Mouse (Mus musculus) CD8-positive naive resting alpha-beta T cell, adult 2 months (primary cell): ENCODE results near the gene Accs.

Source experiments
- DNase-seq, 2 experiments: peaks; one replicate each; pipeline ENCODE4 v3.0.0; 2022; ENCODE audit warnings: low read depth in 2 of 2, low spot score in 2 of 2

The Accs gene

DNA sequence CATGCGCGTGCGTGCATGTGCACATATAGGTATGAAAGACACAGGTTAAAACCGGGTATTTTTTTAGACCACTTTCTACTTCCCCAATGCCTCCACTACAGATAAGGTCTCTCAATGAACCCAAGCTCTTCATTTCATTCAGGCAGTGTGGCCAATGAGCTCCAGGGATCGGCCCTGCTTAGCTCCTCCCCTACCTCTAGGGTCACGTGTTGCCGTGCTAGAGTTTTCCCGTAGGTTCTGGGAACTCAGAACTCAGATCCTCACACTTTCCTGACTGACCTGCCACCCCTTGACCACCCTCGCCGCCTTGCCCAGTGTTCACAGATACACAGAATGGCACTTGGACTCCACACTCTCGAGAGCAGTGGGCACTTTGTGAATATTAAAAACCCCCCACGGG, 9.1 kb upstream of the Accs start:
- no peak for DNase-seq

DNA sequence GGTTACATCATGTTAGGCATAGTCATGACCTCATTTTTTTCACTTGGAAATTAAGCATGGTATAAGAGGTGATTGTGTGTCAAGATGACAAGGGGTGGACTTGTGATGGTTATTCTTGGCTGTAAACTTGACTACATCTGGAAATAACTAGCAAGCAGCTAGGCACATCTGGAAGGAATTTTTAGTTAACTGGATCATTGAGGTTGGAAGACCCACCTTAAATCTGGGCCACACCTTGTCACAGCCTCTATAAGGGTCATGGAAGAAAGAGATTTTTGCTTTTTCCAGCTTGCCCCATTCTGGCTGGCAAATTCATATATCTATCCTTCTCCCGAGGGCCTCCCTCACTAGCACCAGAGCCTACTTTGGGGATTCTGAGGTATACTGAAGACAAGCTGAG, 1.6 kb upstream of the Accs start:
- DNase-seq, result no peak

DNA sequence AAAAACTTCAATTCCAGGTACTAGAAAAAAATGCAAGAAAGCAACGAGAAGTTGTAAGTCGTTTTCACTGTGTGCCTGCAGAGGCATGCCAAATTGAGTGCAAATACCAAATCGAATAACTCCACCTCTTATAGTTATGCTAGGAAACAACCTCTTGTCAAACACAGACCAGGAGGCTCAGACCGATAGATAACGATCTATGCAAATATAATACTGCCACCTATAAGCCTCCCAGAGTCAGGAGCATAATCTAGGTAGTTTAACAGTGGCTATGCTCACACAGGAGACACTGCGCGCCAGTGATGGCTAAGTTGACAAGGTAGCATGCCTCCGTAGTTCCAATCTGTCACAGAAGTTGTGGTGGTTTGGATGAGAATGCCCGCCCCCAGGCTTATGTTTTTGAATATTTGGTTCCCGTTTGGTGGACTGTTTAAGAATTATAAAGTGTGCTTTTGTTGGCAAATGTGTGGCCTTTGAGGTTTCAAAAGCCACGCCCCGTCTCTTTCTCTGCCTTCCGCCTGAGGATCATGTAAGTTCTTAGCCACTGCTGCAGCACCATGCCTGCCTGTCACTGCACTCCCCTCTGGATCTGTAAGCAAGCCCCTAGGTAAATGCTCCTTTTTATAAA, 688 bp upstream of the Accs start:
- DNase-seq, result peak; percentile 6 to 14

DNA sequence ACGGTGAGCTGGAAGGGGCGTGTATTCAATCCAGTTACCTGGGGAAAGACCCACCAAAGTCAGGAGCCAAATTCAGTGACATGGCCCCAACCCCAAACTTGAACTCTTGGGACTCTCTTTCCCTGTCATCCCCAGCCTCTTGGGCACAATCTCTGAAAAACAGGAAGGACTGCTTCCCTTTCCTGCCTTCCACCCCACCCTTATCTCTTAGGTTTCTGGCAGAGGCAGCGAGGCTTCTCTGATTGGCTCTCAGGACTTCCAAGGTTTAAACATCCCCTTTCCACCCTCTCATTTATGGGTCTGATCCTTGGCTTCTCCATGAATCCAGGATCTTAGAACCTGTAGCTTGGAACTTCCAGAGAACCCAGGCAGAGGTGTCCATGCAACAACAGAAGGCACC, 8.4 kb downstream of the Accs start:
- no peak for DNase-seq

DNA sequence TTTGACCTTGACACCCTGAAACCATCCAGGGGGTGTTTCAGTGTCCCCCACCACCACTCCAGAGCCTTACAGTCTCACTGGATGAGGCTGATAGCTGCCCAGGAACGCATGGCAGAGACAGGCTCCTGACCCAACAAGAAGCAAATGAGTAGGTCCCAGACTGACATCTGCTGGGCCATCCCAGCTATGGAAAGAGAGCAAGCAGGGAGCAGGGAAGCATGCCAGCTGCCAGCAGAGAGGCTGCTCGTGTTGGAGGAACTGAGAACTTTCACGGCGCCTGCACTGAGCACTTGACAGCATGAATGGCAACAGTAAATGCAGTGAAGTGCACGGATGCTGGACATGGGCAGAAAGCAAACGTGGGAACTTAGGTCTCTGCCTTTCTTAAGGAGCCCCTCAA, 9.6 kb downstream of the Accs start:
- no peak for DNase-seq

DNA sequence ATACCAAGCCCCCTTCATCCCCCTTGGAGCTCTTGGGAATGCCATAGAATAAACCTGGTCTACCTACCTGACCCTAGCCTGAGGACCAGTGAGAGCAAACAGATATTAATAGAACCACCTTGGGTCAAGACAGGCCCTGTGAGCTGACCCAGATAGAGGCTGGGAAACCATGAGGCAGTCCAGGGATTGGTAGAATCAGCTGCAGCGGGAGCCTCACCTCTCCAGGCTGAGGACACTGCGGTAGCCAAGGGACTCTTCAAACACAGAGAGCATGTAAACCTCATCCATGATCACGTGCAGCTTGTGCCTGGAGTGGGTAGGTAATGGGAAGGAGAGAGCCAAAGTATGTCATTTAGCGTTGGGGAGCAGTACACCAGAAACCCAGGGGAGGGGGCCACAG, 10.8 kb downstream of the Accs start:
- DNase-seq, result no peak

DNA sequence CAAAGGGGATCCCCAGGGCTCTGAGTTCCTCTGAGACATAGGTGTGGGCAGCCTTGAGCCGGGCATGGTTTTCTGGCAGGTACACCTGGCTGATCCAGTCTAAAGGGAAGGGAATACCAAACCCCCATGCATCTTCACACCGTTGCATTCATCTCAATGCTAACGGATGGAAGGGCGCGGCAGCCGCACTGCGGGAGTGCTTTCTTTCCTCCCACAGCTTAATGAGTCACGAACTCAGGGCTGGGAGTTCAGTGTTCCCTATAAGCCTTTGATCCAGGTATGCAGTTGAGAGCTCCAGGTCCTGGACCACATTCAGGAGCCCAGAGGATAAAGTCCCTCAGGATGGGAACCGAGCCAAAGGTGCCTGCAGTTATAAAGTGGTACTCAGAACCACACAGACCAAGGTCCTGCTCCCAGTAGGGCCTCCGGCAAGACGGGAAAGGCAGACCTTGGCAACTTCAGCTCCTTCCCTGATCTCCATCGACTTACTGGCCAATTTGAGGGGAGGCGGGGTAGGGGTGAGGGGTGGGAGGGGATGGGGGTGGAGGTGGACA, 13.4 kb downstream of the Accs start:
- no peak for DNase-seq

DNA sequence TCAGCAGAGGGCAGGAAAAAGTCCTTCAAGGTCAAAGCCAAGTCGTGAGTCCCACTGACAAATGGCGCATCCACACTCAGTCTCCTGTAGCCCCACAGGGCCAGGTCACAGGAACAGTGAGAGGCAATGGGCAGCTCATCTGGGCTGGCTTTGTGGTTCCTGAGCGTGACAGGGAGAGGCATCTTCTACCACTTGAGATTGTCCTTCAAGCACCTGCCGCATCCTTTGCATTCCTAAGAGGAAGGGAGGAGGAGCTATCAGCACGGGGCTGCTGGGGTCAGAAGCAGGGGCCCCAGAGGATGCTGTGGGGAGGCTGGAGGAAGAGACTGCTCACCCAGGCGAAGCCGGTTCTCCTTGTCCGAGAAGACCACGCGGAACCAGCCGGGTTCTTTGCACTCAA, 14.1 kb downstream of the Accs start:
- no peak for DNase-seq

DNA sequence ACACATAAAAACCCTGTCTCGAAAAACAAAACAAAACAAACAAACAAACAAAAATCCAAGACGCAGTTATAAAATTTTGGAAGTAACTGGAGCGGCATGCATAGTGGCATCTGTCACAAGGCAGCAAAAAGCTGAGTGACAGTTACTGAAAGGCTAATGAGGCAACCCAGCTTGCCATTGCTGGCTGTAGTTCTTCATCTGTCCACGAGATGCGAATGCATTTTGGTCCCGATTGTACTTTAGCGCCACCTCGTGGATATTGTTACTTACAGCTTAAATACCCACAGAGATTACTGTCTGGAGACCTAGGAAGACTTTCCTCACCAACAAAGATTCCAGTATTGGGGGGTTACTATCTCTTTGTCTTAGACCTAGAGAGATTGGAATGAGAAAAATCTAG, 26.2 kb downstream of the Accs start:
- peak; percentile 73 to 84 for DNase-seq

DNA sequence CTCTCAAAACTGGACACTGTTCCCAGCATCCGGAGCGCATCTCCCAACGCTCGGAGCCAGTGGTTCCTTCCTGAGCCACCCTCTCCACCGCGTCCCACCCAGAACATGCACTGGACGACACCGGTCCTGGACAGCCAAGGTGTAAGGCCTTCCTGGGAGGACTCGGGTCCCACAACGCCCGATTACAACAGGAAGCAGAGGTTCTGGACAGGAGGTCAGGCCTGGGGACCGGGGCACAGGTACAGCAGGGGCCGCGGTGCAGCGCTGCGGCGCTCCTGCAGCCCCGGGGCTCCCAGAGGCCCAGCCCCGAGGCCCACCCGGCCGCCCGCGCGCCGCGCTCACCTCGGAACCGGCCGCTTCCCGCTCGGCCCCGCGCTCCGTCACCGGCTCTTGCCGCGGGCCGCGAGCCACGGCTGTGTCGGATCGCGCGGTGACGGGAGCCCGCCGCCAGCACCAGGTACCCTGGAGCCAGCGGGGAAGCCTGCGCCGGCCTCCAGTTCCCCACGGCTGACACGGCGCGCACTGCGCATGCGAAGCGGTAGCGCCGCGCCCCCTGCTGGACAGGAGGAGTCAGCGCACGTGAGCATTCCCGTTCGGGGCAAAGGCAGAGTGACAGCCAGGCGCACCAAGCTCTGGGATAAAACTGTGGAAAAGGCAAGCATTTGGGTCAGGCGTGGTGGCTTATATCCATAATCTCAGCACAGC, 27.5 kb downstream of the Accs start, which contains the start of gene Ext2:
Gene Ext2, minus strand, starts transcription at position 524 of the 705 bp plus-strand sequence.
- DNase-seq, result peak; percentile 90 to 92

DNA sequence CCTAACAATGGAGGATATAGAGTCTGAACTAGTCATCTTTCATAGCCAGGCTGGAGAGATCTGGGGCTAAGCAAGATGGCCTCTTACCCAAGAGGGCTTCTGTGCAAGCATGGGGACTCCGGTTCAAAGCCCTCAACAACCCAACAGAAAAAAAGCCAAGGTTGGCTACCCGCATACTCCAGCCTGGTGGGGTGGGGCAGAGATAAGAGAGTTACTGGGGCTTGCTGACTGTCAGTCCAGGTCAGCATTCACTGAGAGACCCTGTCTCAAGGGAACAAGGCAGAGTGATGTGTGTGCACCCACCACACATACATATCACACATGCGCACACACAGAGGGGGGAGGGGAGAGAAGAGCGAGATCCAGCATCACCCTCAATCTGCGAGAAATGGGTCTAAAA, 32.0 kb downstream of the Accs start:
- no peak for DNase-seq

DNA sequence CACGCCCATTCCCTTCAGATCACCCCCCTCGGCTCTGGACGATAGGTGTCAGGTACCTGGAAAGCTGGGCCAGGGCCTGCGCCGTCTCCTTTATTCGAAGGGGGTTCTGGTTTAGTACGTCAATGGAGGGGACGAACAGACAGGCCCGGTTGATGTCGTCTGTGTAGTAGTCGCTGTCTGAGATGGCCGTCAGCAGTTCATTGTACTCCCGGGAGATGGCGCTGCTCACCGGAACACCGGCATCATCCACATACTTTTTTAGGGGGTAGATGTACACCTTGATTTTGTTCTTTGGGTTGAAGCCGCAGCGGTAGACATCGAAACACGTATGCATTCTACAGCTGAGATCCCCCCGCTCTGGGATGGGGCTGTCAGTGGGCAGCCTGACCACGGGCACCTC, 36.4 kb downstream of the Accs start:
- DNase-seq, result no peak

DNA sequence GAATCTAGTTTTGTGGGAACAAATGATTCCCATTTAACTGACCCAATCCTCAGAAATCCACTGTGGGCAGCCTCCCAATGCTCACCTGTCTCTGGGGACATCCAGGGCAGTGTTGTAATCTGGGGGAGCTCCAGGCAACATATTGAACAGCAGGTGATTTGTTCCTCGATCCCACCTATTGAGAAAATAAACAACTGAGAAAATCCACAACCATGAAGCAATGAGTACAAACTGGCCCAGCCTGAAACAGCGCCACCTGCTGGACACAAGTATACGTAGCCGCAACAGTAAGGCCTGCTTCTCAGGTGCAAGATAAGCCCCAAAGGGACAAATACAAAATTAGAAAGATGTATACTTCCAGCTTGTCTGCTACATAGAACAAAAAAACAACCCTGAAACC, 37.9 kb downstream of the Accs start:
- peak; percentile 57 to 61 for DNase-seq

DNA sequence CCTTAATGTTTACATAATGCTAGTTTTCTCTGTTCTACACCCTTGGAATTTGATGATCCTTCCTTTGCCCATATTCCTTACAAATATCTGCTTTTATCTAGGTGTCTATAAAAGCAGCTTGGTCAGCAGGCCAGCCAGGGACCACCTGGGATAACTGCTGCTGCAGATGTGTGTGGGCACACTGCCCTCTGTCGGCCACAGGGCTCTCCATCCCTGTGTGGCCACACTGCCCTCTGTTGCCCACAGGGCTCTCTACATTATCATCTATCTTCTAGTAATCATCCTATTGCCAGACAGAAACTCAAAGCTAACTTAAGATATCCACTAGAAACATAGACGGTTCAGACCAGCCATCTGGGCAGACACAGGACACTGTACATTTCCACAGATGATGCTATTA, 39.8 kb downstream of the Accs start:
- DNase-seq, result no peak

DNA sequence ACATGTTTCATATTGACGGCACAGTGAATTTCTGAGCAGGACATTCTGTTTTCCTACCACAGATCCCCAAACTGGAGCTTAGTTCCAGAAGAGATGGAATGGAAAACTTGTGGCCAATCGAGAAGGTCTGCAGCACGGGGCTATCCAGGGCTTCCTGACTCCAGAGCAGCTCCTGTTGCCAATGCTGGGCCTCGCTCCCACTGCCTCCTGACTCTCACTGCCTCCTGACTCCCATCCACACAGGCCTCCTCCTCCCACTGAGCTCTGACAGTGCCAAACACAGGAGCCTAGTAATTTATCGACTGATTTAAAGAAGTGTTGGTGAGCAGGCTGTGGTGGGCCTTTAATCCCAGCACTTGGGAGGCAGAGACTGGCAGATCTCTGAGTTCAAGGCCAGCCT, 41.7 kb downstream of the Accs start:
- no peak for DNase-seq

DNA sequence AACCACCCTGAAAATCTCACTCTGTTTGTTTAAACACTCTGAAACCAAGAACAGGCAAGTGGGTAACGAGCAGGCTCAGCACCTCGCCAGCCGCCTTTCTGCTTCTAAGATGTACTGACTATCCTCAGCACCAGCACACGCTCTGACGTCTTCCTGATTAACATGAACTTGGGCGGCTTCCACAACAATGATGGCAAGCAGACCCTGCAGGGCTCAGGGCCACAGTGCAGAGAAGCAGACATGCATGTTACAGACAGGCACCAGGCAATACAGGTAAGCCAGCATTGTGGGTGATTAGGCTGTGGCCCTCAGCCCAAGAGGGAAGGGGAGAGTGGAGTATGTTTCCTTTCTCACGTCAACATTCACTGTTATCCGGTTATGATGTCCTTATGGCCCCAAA, 42.3 kb downstream of the Accs start:
- DNase-seq, result no peak

DNA sequence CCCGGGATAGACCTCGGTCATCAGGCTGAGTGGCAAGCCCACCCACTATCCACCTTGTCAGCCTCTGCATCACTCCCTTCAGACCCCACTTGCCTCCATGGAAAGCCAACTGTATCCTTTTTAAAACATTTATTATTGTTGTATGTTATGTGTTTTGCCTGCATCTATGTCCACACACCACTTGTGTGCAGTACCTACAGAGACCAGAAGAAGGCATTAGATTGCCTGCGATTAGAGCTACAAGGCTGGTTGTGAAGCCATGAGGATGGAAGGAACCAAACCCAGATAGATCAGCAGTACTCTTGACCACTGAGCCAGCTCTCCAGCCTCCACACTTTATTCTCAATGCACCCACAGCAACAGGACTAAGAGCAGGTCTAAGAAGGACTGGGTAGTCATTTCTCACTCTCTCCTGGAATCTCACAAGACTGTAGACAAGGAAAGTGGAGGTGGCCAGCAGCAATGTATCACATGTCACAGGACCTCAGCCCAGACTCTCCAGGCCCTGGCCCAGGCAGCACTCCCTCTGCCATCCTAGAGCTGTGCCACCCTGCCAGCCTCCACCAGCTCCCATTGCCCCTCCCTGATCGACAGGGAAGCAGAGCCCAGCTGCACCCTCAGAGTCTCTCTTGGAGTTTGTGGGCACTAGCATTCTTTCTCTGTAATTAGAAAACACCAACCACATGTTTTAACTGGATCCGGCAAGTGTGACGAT, 43.1 kb downstream of the Accs start:
- no peak for DNase-seq

DNA sequence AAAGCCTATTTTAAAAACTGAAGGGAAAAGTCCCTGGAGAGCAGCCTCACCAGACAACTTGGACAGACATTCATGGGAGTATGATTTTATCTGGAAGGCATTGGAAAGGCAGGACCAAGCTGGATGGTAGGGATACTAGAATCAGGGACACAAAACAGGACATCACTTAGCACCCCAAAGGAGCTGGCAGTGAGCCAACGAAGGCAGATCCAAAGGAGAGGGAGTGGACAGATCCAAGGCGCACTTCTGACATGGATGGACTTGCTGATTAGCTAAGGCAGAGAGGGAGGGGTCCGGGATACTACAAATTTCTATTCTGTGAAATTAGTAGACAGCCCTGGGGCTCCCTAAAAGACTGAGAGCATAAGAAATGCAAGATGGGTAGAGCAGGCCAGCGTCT, 44.2 kb downstream of the Accs start:
- no peak for DNase-seq

DNA sequence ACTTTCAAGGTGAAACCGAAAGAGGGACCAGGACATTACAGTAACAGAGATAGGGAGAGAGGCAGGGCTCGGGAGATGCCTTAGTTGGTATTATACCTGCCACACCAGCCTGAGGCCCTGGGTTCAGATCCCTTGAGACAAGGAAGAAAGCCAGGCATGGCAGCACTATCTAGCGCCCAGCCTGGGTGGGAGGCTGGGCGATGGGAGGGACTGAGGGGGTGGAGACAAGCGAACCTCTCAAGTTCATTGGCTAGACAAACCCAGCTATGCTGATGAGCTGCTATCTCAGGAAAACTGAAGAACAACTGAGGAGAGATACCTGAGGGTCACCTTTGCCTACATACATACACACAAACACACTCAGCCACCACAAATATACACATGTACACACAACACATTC, 44.7 kb downstream of the Accs start:
- no peak for DNase-seq

DNA sequence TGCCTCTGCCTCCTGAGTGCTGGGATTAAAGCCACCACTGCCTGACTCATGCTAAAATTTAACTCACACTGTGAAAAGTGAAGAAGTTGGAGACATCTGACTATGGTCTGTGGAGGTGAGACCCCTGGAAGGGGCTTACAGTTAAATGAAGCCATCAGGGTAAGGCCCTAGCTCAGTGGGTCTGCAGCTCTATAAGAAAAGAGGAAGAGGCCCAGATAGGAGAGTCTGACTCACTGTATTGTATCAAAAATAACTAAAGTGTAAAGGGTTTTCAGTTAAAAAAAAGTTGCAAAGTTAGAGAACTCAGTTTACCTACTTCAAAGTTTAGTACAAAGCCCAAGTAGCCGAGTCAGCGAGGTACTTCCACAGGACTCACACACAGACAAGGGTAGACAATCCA, 46.8 kb downstream of the Accs start:
- DNase-seq, result no peak

DNA sequence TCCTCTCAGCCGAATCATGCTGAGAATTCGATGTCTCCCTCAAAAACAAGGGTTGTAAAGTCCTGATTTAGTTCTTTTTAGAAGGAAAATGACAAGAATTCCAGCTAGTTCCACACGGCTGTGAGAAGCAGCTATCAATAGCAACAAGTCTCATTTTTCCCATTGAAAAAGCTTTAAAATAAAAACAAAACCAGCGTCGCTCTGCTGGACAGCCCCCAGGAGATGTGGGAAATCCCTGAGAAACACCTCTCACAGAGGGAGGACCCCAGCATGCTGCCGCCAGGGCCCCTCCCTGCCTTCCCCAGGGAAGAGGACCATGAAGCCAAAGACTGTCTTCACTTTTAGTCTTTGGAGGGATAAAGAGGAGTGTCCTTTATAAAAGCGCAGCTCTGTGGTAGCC, 48.6 kb downstream of the Accs start:
- DNase-seq, result no peak

DNA sequence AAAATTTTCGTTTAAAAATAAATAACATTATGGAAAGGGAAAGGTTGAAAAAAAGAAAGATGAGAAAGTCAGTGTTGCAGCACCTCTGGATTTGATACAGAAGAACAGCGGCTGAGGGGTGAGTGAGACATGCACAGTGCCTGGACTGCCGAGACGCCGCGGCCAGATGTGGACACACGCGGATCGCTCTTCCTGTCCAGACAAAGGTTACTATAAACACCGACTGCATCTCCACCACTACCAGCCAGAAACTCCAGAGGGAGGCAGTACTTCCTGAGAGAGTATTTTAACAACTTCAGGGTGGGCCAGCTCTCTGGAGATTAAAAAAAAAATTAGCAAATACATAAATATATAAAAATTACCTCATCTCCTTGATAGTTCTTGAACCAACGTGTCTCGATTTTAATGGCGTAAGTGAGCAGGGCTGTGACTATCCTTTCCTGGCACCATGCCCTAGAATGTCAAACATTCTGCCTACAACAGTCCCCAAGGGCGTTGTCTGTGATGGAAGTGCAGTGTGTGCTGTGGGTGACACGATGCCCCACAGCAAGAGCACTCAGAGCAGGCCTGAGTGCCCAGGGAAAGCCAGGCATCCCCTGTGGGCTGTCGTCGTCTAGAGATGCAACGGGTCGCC, 52.5 kb downstream of the Accs start:
- DNase-seq, result no peak
